Mouse (Mus musculus) E14TG2a.4 (cell line): ENCODE measurements at regions not wholly inside any gene's neighbourhood (a gene's known extent, or its start where the extent isn't known, plus 50 kb on each side); places are given as distances from the start of the nearest gene placed in this dataset.

Experiments used
- CTCF ChIP-seq: conservative IDR thresholded peaks from 2 replicates; pipeline ENCODE4 v1.5.1; 2014; ENCODE audit warnings: low read length
- NANOG ChIP-seq: IDR thresholded peaks from 2 replicates; pipeline ENCODE4 v1.6.1; 2014; ENCODE audit warnings: borderline replicate concordance, low read length, mixed read lengths

DNA sequence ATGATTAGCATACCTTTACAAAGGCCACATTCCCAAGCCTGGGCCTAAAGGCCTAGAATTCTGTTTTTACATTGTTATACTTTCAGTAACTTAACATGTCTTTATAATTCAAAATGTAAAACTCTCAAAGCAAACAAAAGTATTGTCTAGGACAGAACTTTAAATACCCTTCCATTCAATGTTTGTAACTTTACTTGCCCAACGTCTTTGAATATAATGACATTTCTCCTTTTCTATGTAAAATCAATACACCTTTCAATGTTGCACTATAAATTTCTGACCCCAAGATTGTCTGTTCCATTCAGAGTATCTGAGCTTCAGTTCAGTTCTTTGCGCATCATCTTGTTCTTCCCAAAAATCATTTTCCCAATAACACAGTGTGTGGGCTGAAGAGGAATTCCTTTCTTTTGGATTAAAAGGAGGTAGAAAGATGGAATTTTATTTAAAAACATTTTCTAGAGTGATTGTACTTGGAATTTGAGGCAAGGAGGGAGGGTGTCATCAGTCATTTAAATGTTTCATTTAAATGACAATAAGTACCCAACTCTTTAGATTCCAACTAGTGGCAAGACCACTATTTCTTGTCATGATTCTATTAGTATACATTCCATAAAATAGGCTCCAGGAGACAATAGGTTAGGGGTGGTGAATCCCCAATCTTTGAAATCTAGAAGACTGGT, 748.9 kb downstream of the Cypt12 start:
- no peak for TF ChIP-seq CTCF
- no peak for TF ChIP-seq NANOG
